Mouse (Mus musculus) heart, embryonic 12.5 days (tissue): ENCODE measurements around the gene Hrh2. TPM values are rescaled to one million over a fixed set of nuclear protein-coding genes. Genes with fewer than 3 reads are reported as not detected.

Source experiments
- ATAC-seq: fragments of 200-750 bp; cut with Nextera tagmentation; 2 replicates; pipeline ENCODE4 v1.8.0; 2017; ENCODE audit warnings: moderate TSS enrichment, moderate library complexity; ENCODE audit not compliant: insufficient number of reproducible peaks, low FRiP score
- H3K27ac ChIP-seq: fragments of 300-500 bp; sonication (generic); 2 replicates; pipeline ENCODE4 v1.5.1; 2016; ENCODE audit warnings: mild to moderate bottlenecking, moderate library complexity; ENCODE audit not compliant: poor library complexity, severe bottlenecking
- H3K27me3 ChIP-seq: fragments of 300-500 bp; sonication (generic); replicated peaks from 2 replicates; pipeline ENCODE4 v1.6.1; 2016; ENCODE audit warnings: mild to moderate bottlenecking, moderate library complexity
- H3K36me3 ChIP-seq: fragments of 300-500 bp; sonication (generic); 2 replicates; pipeline ENCODE4 v1.6.1; 2016; ENCODE audit warnings: mild to moderate bottlenecking, moderate library complexity
- H3K4me1 ChIP-seq: fragments of 300-500 bp; sonication (generic); replicated peaks from 2 replicates; pipeline ENCODE4 v1.6.1; 2016; ENCODE audit warnings: mild to moderate bottlenecking
- H3K4me2 ChIP-seq: fragments of 300-500 bp; sonication (generic); 2 replicates; pipeline ENCODE4 v1.6.1; 2016; ENCODE audit warnings: mild to moderate bottlenecking, moderate library complexity
- H3K4me3 ChIP-seq: fragments of 300-500 bp; sonication (generic); 2 replicates; pipeline ENCODE4 v1.5.1; 2016; ENCODE audit warnings: mild to moderate bottlenecking
- H3K9ac ChIP-seq: fragments of 300-500 bp; sonication (generic); 2 replicates; pipeline ENCODE4 v1.6.1; 2016; ENCODE audit warnings: mild to moderate bottlenecking, moderate library complexity
- H3K9me3 ChIP-seq: fragments of 300-500 bp; sonication (generic); replicated peaks from 2 replicates; pipeline ENCODE4 v1.6.1; 2016; ENCODE audit warnings: mild to moderate bottlenecking, moderate library complexity
- WGBS: fragments of 180-500 bp; shearing (Covaris S2); methylation state at CpG from one replicate; pipeline ENCODE4 v1.1.7; 2016; 5-methylcytosine and 5-hydroxymethylcytosine counted together
- polyA plus RNA-seq: library from polyadenylated mRNA; unstranded; fragments of >200 nt; fragmentation: Nextera tagmentation; extraction: Ambion mirVana; gene quantifications from 2 replicates; pipeline ENCODE4 v1.2.1, GENCODE M21; 2016

The Hrh2 gene
- polyA plus RNA-seq, 1 experiment from 2014 or later = not detected

GRCm38 (mm10) chr13:54163363-54163762, 28.6 kb upstream of the Hrh2 start:
- 79% methylated on average over 8 of the region's 8 CpGs for WGBS
- Histone ChIP-seq H3K27me3 (peaks cover 13% of the 10 kb centered on the region), H3K9ac (no peak overlapping the region), H3K4me3 (no peak overlapping the region), H3K36me3 (no peaks in the 10 kb centered on the region), H3K4me1 (no peaks in the 10 kb centered on the region), H3K9me3 (no peaks in the 10 kb centered on the region), H3K4me2 (no peak overlapping the region), H3K27ac (no peak overlapping the region)
- no peak for ATAC-seq

GRCm38 (mm10) chr13:54164462-54164861, 27.5 kb upstream of the Hrh2 start:
- no peaks in the 10 kb centered on the region for H3K36me3 ChIP-seq
- no peak overlapping the region for H3K9ac ChIP-seq
- no peak overlapping the region for H3K4me2 ChIP-seq
- H3K27ac ChIP-seq = no peak overlapping the region
- ATAC-seq = no peak
- no peaks in the 10 kb centered on the region for H3K9me3 ChIP-seq
- H3K4me1 ChIP-seq = no peaks in the 10 kb centered on the region
- 75% methylated on average over 10 of the region's 10 CpGs for WGBS
- H3K27me3 ChIP-seq = peaks cover 4% of the 10 kb centered on the region; the same call in 1 of the 2 replicates
- no peak overlapping the region for H3K4me3 ChIP-seq

GRCm38 (mm10) chr13:54165066-54165465, 26.9 kb upstream of the Hrh2 start:
- no peaks in the 10 kb centered on the region for H3K36me3 ChIP-seq
- no peaks in the 10 kb centered on the region; the same call in 1 of the 2 replicates for H3K27me3 ChIP-seq
- no peak overlapping the region for H3K9ac ChIP-seq
- no peaks in the 10 kb centered on the region for H3K9me3 ChIP-seq
- WGBS = 70% methylated on average over 6 of the region's 6 CpGs
- no peak overlapping the region for H3K27ac ChIP-seq
- no peaks in the 10 kb centered on the region for H3K4me1 ChIP-seq
- ATAC-seq = no peak
- H3K4me3 ChIP-seq = no peak overlapping the region
- no peak overlapping the region for H3K4me2 ChIP-seq

GRCm38 (mm10) chr13:54165765-54166164, 26.2 kb upstream of the Hrh2 start:
- ATAC-seq = no peak

GRCm38 (mm10) chr13:54167036-54167435, 24.9 kb upstream of the Hrh2 start:
- Histone ChIP-seq H3K4me2 (no peak overlapping the region), H3K27me3 (0 out of 2 replicates have a peak, but pooled peaks cover 2% of the 10 kb centered on the region), H3K36me3 (no peaks in the 10 kb centered on the region), H3K27ac (no peak overlapping the region), H3K9ac (no peak overlapping the region), H3K9me3 (no peaks in the 10 kb centered on the region), H3K4me3 (no peak overlapping the region), H3K4me1 (no peaks in the 10 kb centered on the region)
- ATAC-seq = no peak
- WGBS = 74% methylated on average over 2 of the region's 2 CpGs

More at GRCm38 (mm10) chr13:54165765-54166164, 26.2 kb upstream of the Hrh2 start:
- Histone ChIP-seq H3K4me1 (no peaks in the 10 kb centered on the region), H3K4me2 (no peak overlapping the region), H3K27me3 (no peaks in the 10 kb centered on the region; the same call in 1 of the 2 replicates), H3K27ac (no peak overlapping the region), H3K4me3 (no peak overlapping the region), H3K36me3 (no peaks in the 10 kb centered on the region), H3K9me3 (no peaks in the 10 kb centered on the region), H3K9ac (no peak overlapping the region)
- 78% methylated on average over 6 of the region's 6 CpGs for WGBS

- no peaks in the 10 kb centered on the region for H3K36me3 ChIP-seq
- 59% methylated on average over 8 of the region's 8 CpGs for WGBS
- H3K4me1 ChIP-seq = no peaks in the 10 kb centered on the region
- H3K27ac ChIP-seq = no peak overlapping the region
- H3K27me3 ChIP-seq = 0 out of 2 replicates have a peak, but pooled peaks cover 2% of the 10 kb centered on the region
- H3K4me3 ChIP-seq = no peak overlapping the region
- no peak for ATAC-seq
- no peak overlapping the region for H3K9ac ChIP-seq
- no peaks in the 10 kb centered on the region for H3K9me3 ChIP-seq
- no peak overlapping the region for H3K4me2 ChIP-seq
These were observed 23.3 kb upstream of the Hrh2 start for GRCm38 (mm10) chr13:54168675-54169074.

- ATAC-seq = no peak
- no peaks in the 10 kb centered on the region for H3K36me3 ChIP-seq
- 82% methylated on average over 6 of the region's 6 CpGs for WGBS
- H3K4me1 ChIP-seq = no peaks in the 10 kb centered on the region
- H3K9me3 ChIP-seq = peaks cover 5% of the 10 kb centered on the region
- H3K4me3 ChIP-seq = no peak overlapping the region
- no peak overlapping the region for H3K4me2 ChIP-seq
- no peak overlapping the region for H3K27ac ChIP-seq
- no peak overlapping the region for H3K9ac ChIP-seq
- H3K27me3 ChIP-seq = 0 out of 2 replicates have a peak, but pooled peaks cover 2% of the 10 kb centered on the region
These were observed 21.6 kb upstream of the Hrh2 start for GRCm38 (mm10) chr13:54170288-54170687.

GRCm38 (mm10) chr13:54171346-54171745, 20.6 kb upstream of the Hrh2 start:
- H3K4me1 ChIP-seq = no peaks in the 10 kb centered on the region
- WGBS = 68% methylated on average over 10 of the region's 10 CpGs
- H3K36me3 ChIP-seq = no peaks in the 10 kb centered on the region
- no peak overlapping the region for H3K27ac ChIP-seq
- H3K4me3 ChIP-seq = no peak overlapping the region
- H3K27me3 ChIP-seq = 0 out of 2 replicates have a peak, but pooled peaks cover 2% of the 10 kb centered on the region
- no peak overlapping the region for H3K9ac ChIP-seq
- no peak overlapping the region for H3K4me2 ChIP-seq
- ATAC-seq = no peak
- peaks cover 5% of the 10 kb centered on the region for H3K9me3 ChIP-seq

GRCm38 (mm10) chr13:54171761-54172160, 20.2 kb upstream of the Hrh2 start:
- Histone ChIP-seq H3K4me1 (no peaks in the 10 kb centered on the region), H3K4me3 (no peak overlapping the region), H3K27ac (no peak overlapping the region), H3K9me3 (peaks cover 5% of the 10 kb centered on the region), H3K36me3 (no peaks in the 10 kb centered on the region), H3K27me3 (0 out of 2 replicates have a peak, but pooled peaks cover 2% of the 10 kb centered on the region), H3K4me2 (no peak overlapping the region), H3K9ac (no peak overlapping the region)
- no peak for ATAC-seq
- WGBS = 55% methylated on average over 3 of the region's 3 CpGs

- Histone ChIP-seq H3K27ac (no peak overlapping the region), H3K4me1 (peaks cover 8% of the 10 kb centered on the region), H3K36me3 (no peaks in the 10 kb centered on the region), H3K9me3 (peaks cover 5% of the 10 kb centered on the region), H3K9ac (no peak overlapping the region), H3K4me2 (no peak overlapping the region), H3K4me3 (no peak overlapping the region), H3K27me3 (0 out of 2 replicates have a peak, but pooled peaks cover 2% of the 10 kb centered on the region)
- ATAC-seq = no peak
- 90% methylated on average over 2 of the region's 2 CpGs for WGBS
These were observed 18.0 kb upstream of the Hrh2 start for GRCm38 (mm10) chr13:54173941-54174340.

GRCm38 (mm10) chr13:54174703-54175102, 17.2 kb upstream of the Hrh2 start:
- peaks cover 8% of the 10 kb centered on the region for H3K4me1 ChIP-seq
- H3K9me3 ChIP-seq = peaks cover 5% of the 10 kb centered on the region
- no peak overlapping the region for H3K4me3 ChIP-seq
- H3K27ac ChIP-seq = no peak overlapping the region
- H3K27me3 ChIP-seq = 0 out of 2 replicates have a peak, but pooled peaks cover 2% of the 10 kb centered on the region
- no peak overlapping the region for H3K9ac ChIP-seq
- WGBS = 80% methylated on average over 4 of the region's 4 CpGs
- no peak for ATAC-seq
- no peak overlapping the region for H3K4me2 ChIP-seq
- H3K36me3 ChIP-seq = no peaks in the 10 kb centered on the region

GRCm38 (mm10) chr13:54175426-54175825, 16.5 kb upstream of the Hrh2 start:
- Histone ChIP-seq H3K9ac (no peak overlapping the region), H3K4me2 (no peak overlapping the region), H3K27ac (no peak overlapping the region), H3K27me3 (0 out of 2 replicates have a peak, but pooled peaks cover 2% of the 10 kb centered on the region), H3K4me1 (peaks cover 8% of the 10 kb centered on the region), H3K4me3 (no peak overlapping the region), H3K36me3 (no peaks in the 10 kb centered on the region), H3K9me3 (peaks cover 5% of the 10 kb centered on the region)
- ATAC-seq = no peak
- WGBS = 60% methylated on average over 8 of the region's 8 CpGs
